Mouse (Mus musculus): ENCODE measurements around the gene Abcb11.

DNA sequence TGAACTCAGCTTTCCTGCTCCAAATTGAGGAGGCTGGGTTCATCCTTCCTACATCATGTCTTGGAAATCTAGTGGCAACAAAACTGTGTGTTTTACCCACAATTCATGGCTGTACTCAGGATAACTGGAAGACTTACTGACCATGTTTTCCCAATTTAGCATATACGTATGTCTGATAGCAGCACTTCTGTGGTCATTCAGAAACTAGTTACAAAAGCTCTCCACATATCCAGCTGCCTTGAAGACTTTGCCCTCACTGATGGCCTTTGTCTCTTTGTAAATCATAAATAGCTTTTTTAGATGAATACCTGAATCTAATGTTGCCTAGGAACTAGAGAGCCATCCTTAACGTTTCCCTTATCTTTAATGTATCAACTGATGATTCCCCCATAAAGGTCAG, 112.3 kb downstream of the Abcb11 start:
- TF ChIP-seq POLR2A (IDR thresholded peaks at IDR 0.05; ENCODE audit: low read depth, low read length) (no peak), SIN3A (IDR thresholded peaks at IDR 0.05; ENCODE audit: low read length) (no peak), CTCF (conservative IDR thresholded peaks at IDR 0.05 in 1 of 2, IDR thresholded peaks at IDR 0.05 in 1 of 2; ENCODE audit: low read depth in 2 of 2, low read length in 2 of 2) (no peak), ZC3H11A (IDR thresholded peaks at IDR 0.05; ENCODE audit: low read depth, low read length) (no peak), MAFK (IDR thresholded peaks at IDR 0.05; ENCODE audit: insufficient replicate concordance, low read length) (no peak), PAX5 (IDR thresholded peaks at IDR 0.05; ENCODE audit: low read length) (no peak), JUND (conservative IDR thresholded peaks at IDR 0.05; ENCODE audit: low read depth, low read length) (no peak), MAZ (IDR thresholded peaks at IDR 0.05; ENCODE audit: low read depth, low read length) (no peak), CHD2 (IDR thresholded peaks at IDR 0.05; ENCODE audit: low read length) (no peak), KAT2A (IDR thresholded peaks at IDR 0.05; ENCODE audit: insufficient replicate concordance, low read length) (no peak), JUN (IDR thresholded peaks at IDR 0.05; ENCODE audit: insufficient read depth, low read depth, low read length) (no peak), TBP (conservative IDR thresholded peaks at IDR 0.05; ENCODE audit: low read depth, low read length) (no peak), MXI1 (IDR thresholded peaks at IDR 0.05; ENCODE audit: low read depth, low read length) (no peak), TCF12 (IDR thresholded peaks at IDR 0.05; ENCODE audit: low read depth, low read length) (no peak)
